Mouse (Mus musculus): Measurements from ENCODE around the gene Ckm.

Gene Ckm

GRCm38 (mm10) chr7:19404476-19404875 lies at the start of gene Ckm:
Gene Ckm, plus strand, starts transcription at chr7:19404776.
- in situ Hi-C loops (cut with MboI, MseI) = loop anchor here (5.0 kb wide), 1 partner anchor 113 kb away; the partner anchor contains the start of gene Nkpd1

DNA sequence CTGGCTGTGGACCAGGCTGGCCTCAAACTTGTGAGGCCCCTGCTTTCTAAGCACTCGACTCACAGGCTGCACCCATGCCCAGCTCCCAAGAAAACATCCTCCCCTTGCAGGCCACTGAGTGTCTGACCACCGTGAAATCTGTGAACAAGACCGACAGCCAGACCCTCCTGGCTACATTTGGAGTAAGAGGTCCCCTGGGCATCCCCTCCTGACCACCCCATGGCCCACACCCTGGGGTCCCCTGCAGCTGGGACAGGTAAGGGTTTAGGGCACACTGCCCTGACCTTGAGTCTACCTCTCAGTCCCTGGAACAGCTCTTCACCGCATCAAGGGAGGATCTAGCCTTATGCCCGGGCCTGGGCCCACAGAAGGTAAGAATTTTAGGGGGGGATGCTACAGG lies 49.6 kb upstream of the Ckm start:
- in situ Hi-C loops (cut with MboI, MseI) = no loop called here

DNA sequence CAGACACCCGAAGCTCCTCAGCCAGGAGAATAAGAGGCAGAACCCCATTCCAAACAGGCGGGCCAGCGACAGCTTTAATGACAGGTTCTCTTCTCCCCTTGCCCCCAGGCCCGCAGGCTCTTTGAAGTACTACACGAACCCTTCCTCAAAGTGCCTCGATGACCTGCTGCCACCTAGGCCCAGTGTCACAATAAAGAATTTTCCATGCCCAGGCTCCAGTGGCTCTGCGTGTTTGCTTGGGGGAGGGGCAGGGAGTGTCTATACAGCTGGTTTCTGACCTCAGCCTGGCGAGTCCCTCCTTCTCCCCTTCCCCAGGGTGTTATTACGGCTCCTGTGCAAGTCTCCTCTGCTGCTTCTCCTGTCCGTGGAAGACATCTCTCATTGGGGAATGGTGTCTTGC lies 48.3 kb upstream of the Ckm start:
- in situ Hi-C loops (cut with MboI, MseI) = no loop called here

GRCm38 (mm10) chr7:19357381-19358375 lies 46.9 kb upstream of the Ckm start:
- in situ Hi-C loops (cut with MboI, MseI) = no loop called here

DNA sequence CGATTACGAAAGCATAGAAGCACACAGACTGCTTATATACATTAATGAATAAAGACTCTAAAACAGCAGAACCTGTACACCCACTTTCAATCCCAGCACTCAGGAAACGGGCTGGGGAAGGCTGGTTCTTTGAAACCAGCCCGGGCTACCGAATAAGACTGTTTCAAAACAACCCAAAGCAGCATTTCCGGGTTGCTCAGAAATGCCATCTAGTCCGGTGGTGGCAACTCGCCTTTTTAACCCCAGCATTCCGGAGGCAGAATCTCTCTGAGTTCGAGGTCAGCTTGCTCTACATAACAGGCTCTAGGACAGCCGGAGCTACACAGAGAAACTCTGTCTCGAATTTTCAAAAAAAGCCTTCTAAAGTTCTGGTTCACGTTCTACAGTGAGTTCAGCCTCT lies 45.9 kb upstream of the Ckm start:
- in situ Hi-C loops (cut with MboI, MseI) = no loop called here

DNA sequence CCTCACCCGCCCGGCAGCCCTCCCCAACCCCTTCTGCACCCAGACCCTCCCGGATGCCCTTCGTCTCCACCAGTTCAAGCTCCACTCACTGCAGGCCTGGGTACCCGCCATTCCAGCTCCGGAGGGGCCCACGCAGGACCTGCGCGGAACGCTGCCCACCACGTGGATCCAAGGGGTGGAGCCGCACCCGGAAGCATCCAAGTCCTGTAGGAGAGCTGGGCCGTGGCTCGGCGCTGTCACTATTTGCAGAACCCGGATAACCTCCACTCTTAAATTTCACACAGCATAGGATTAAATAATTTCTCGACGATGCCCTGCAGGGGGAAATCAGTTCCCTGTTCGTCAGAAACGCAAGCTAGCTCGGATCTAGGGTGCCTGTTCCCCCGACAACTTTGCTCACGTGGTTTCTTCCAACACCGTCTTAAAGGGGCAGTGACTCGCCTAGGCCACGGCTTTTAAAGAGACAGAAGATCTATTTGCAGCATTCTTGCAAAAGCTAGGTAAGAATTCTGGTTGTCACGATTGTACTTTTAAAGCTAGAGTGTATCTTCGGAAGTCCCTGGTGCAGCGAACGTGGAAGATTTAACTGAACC lies 45.2 kb upstream of the Ckm start, which contains the start of the genes Cd3eap and Ppp1r13l:
TSS of gene Cd3eap (minus strand) at position 185 of the 593 bp plus-strand sequence.
TSS of gene Ppp1r13l (plus strand) at position 451 of the 593 bp plus-strand sequence.
- in situ Hi-C loops (cut with MboI, MseI) = no loop called here

DNA sequence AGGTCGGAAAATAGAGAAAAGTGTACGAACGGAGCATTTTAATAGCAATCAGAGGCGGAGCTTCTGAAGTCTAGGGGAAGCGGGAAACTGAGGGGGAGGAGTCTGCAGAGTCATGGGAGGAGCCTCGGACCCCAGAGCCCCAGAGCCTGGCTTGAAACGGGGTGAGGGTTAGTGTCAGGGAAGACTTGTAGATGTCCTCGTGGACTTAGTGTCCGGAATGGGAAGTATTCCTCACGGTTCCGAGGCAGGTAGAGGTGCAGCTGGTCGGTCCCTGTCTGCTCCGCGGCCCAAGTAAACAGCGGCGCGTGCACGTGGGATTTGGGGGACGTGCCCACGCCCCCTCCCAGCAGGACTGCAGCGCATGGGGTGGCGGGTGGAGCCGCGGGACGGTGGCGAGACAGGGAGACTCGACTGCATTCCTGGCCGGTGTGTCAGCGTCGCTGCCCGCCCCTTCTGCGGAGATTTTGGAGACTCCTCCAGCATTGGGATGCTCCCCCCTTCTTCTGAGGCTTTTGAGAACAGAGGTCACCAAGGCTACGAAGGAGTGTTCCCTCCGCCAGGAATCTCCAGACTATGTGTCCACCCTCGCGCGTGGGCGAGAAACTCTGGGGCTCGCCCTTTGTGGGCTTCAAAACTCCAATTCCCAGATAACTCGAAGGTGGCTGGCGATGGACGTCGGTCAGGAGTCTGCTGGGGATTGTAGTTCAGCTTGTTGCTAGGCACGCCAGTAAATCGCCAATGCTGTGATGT lies 44.5 kb upstream of the Ckm start:
- in situ Hi-C loops (cut with MboI, MseI) = no loop called here

GRCm38 (mm10) chr7:19360944-19361343 lies 43.6 kb upstream of the Ckm start:
- in situ Hi-C loops (cut with MboI, MseI) = no loop called here

DNA sequence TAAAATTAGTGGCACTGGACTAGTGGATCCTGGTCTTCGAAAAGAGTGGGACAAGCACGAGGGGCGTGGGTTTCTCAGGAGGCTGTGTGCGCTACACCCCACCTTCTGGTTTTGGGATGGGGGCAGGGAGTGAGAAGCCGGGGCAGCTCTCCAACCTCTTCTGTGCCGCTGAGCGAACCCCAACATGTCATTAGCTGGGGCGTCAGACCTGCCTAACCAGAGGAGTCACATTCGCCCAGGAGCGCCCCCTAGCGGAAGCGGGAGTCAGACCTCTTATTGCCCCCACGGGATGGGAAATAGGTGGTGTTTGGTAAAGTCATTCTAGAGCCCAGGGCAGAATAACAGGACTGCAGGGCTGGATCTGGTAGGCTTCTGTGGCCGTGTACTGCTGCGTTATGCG lies 42.9 kb upstream of the Ckm start:
- in situ Hi-C loops (cut with MboI, MseI) = no loop called here

GRCm38 (mm10) chr7:19362276-19362675 lies 42.3 kb upstream of the Ckm start:
- in situ Hi-C loops (cut with MboI, MseI) = no loop called here

GRCm38 (mm10) chr7:19363881-19364280 lies 40.7 kb upstream of the Ckm start:
- in situ Hi-C loops (cut with MboI, MseI) = no loop called here

GRCm38 (mm10) chr7:19365376-19365775 lies 39.2 kb upstream of the Ckm start:
- in situ Hi-C loops (cut with MboI, MseI) = no loop called here

DNA sequence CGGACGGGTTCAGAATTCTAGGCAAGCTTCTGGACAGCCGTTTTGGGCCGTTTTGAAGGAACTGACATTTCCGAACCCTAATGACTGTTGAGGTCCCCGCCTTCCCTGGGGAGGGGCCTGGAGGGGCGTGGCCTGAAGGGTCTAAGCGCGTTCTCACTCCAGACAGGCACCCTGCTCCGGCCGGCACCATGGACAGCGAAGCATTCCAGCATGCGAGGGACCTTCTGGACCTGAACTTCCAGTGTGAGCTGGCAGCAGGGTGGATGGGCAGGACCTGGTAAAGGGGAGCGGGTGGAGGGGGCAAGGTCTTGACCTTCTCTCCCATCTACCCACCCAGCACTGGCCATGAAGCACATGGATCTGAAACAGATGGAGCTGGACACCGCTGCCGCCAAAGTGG lies 36.2 kb upstream of the Ckm start:
- in situ Hi-C loops (cut with MboI, MseI) = no loop called here

DNA sequence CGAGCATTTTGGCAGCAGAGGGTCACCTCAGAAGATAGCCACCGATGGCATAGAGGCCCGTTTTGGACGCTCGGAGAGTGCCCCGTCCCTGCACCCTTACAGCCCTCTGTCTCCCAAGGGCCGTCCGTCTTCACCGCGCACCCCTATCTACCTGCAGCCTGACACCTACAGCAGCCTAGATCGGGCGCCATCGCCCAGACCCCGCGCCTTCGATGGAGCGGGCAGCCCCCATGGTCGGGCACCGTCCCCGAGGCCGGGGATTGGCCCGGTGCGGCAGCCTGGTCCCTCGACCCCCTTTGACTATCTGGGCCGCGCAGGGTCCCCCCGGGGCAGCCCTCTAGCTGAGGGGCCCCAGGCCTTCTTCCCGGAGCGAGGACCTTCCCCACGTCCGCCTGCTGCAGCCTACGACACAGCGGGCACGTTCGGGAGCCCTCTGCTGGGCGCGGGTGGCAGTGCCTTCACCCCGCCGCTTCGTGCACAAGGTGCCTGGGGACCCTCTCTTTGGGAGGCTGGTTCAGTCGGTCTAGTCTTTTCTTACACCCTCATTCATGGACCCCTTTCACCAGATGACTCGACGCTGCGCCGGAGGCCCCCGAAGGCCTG lies 34.7 kb upstream of the Ckm start:
- in situ Hi-C loops (cut with MboI, MseI) = no loop called here

GRCm38 (mm10) chr7:19373367-19373766 lies 31.2 kb upstream of the Ckm start:
- in situ Hi-C loops (cut with MboI, MseI) = no loop called here

- in situ Hi-C loops (cut with MboI, MseI) = no loop called here
Observed at GRCm38 (mm10) chr7:19375368-19375767, 29.2 kb upstream of the Ckm start.

DNA sequence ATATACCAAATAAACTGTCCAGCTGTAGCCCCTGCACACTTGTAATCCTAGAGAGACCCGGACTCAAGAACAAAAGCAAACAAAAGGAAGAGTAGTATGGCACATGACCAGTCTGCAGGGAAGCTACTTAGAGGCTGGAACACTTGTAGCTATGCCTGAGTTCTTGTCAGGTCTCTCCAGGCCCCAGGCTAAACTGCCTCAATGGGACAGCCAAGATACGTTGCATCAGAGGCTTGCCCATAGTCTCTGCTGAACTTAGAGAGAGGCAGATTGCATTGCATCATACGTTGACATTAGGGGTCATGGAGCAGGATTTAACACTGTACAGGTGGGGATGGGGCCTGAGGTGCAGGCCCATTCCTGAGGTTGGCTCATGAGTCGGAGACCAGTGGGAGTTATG lies 28.6 kb upstream of the Ckm start:
- in situ Hi-C loops (cut with MboI, MseI) = no loop called here

DNA sequence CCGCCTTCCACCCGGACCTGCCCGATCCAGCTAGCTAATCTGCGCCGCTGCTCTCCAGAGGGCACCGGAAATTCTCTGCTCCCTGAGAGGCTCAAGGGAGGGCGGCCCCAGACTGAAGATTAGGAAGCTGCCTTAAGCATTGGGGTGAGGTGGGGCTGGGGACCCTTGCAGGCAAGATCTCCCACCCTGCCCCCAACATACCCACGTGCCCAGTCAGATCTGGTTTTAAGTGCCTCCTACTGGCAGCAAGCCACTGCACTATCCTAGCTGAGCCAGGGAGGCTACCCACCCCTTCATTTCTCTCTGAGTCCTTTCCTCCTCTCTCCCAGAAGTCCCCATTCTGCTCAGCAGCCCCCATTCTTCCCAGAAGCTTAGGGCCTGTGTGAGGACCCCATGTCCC lies 26.5 kb upstream of the Ckm start:
- in situ Hi-C loops (cut with MboI, MseI) = no loop called here

DNA sequence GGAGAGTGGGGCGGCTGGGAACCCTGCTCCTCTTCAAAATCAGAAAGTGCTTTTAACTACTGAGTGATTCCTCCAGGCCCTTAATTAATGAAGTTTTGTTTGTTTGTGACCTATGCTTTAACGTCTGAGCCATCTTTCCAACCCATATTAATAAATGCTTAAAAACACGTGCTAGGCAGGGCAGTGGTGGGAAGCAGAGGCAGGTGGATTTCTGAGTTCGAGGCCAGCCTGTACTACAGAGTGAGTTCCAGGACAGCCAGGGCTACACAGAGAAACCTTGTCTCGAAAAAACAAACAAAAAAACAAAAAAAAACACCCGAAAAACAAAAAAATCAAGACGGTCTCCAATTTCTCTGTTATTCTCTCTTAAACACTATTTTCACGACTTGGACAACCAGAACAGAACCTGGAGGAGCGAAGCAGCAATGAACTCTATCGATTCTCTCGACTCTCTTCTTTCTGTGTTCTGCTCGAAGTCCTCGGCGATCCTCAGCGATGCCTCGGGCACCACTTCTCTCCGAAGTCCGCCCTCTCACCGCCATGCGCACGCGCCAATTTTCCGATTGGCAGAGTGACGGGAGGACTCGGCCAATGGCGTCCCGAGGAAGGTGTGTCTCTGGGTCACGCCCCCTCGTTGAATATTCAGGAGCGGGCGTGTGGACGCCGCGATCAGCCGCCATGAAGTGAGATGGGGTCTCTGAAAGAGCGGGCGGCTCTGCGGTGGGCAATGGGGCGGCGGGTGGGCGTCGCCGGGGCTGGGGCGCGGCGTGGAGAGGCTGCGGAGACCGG lies 23.0 kb upstream of the Ckm start, which contains the start of gene Ercc2:
TSS of gene Ercc2 (plus strand) at position 634 of the 789 bp plus-strand sequence.
- in situ Hi-C loops (cut with MboI, MseI) = no loop called here

DNA sequence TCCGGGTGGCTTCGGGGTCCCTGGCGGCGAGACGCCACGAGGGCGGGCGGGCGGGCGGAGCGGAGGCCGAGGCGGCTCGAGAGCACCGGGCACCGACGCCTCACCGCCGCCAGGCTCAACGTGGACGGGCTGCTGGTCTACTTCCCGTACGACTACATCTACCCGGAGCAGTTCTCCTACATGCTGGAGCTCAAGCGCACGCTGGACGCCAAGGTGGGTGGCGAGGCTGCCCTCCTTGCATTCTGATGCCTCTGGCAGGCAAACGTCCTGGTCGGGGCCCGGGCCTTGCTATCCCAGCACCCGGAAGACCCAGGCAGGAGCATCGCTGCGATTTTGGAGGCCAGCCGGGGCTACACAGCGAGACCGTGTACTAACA lies 22.4 kb upstream of the Ckm start:
- in situ Hi-C loops (cut with MboI, MseI) = no loop called here

GRCm38 (mm10) chr7:19383708-19384107 lies 20.9 kb upstream of the Ckm start:
- in situ Hi-C loops (cut with MboI, MseI) = no loop called here
